Mouse (Mus musculus) embryonic facial prominence, embryonic 11.5 days (tissue): Measurements from ENCODE around the gene Lpcat1. TPM values are rescaled to one million over a fixed set of nuclear protein-coding genes. Genes with fewer than 3 reads are reported as not detected.

ENCODE experiments used
- ATAC-seq: fragments of 200-750 bp; cut with Nextera tagmentation; replicated peaks from 2 replicates; pipeline ENCODE4 v1.8.0; 2017; ENCODE audit warnings: low read depth; ENCODE audit not compliant: insufficient number of reproducible peaks, low FRiP score, low TSS enrichment
- DNase-seq: peaks from one replicate; pipeline ENCODE4 v3.0.0-alpha.2; 2015; ENCODE audit warnings: low spot score
- H3K27ac ChIP-seq: fragments of 300-500 bp; sonication (generic); replicated peaks from 2 replicates; pipeline ENCODE4 v1.5.1; 2014; ENCODE audit warnings: mild to moderate bottlenecking, low read depth, low read length, control low read depth
- H3K27me3 ChIP-seq: fragments of 300-500 bp; sonication (generic); 2 replicates; pipeline ENCODE4 v1.6.1; 2014; ENCODE audit warnings: mild to moderate bottlenecking, low read length, moderate library complexity, mixed read lengths; ENCODE audit not compliant: control insufficient read depth, insufficient read depth
- H3K36me3 ChIP-seq: fragments of 300-500 bp; sonication (generic); replicated peaks from 2 replicates; pipeline ENCODE4 v1.6.1; 2014; ENCODE audit warnings: low read depth, mild to moderate bottlenecking, low read length, moderate library complexity, mixed read lengths; ENCODE audit not compliant: control insufficient read depth, insufficient read depth
- H3K4me1 ChIP-seq: fragments of 300-500 bp; sonication (generic); 2 replicates; pipeline ENCODE4 v1.6.1; 2014; ENCODE audit warnings: low read length, mixed read lengths; ENCODE audit not compliant: control insufficient read depth, insufficient read depth
- H3K4me2 ChIP-seq: fragments of 300-500 bp; sonication (generic); 2 replicates; pipeline ENCODE4 v1.6.1; 2014; ENCODE audit warnings: low read depth, mild to moderate bottlenecking, control low read depth, low read length, moderate library complexity
- H3K4me3 ChIP-seq: fragments of 300-500 bp; sonication (generic); 2 replicates; pipeline ENCODE4 v1.5.1; 2014; ENCODE audit warnings: low read depth, low read length, control low read depth
- H3K9ac ChIP-seq: fragments of 300-500 bp; sonication (generic); replicated peaks from 2 replicates; pipeline ENCODE4 v1.6.1; 2014; ENCODE audit warnings: mild to moderate bottlenecking, control low read depth, low read length
- H3K9me3 ChIP-seq: fragments of 300-500 bp; sonication (generic); replicated peaks from 2 replicates; pipeline ENCODE4 v1.6.1; 2016; ENCODE audit warnings: mild to moderate bottlenecking, low read length, inconsistent platforms, mixed read lengths; ENCODE audit not compliant: control insufficient read depth
- whole genome bisulfite sequencing: fragments of 180-500 bp; shearing (Covaris S2); extraction: QIAGEN DNeasy Blood & Tissue Kit; methylation state at CpG from one replicate; pipeline ENCODE4 v1.1.7; 2014; 5-methylcytosine and 5-hydroxymethylcytosine counted together
- polyA plus RNA-seq: library from polyadenylated mRNA; unstranded; fragments of >200 nt; fragmentation: Nextera tagmentation; extraction: Ambion mirVana; gene quantifications from 2 replicates; pipeline ENCODE4 v1.2.1, GENCODE M21; 2014

The Lpcat1 gene
- polyA plus RNA-seq, 1 experiment from 2014 or later: 49.4 TPM

DNA sequence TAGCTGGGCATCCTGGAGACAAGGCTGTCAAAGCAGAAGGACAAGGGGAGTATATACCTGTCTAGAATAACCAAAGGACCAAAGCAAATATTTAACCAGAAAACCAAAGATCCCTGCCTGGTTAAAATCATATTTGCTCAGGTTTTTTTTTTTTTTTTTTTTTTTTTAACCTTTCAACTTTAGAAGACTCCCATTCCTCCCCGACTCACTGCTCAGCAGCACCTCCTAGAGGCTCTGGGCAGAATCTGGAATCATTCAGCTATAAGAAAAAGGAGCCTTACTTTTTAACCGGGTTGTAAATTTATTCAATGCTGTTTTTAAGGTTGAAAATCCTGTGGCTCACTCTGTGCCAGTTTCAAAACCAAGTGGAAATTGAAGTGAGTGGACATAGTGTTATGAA lies 35.7 kb downstream of the Lpcat1 start:
- peak; percentile 30 for DNase-seq
- no peak overlapping the region for H3K9ac ChIP-seq
- H3K27me3 ChIP-seq: no peaks in the 10 kb centered on the region
- no peaks in the 10 kb centered on the region for H3K9me3 ChIP-seq
- H3K4me3 ChIP-seq: no peak overlapping the region
- no peaks in the 10 kb centered on the region for H3K4me1 ChIP-seq
- no peak overlapping the region for H3K27ac ChIP-seq
- ATAC-seq: no peak
- 62% methylated on average over 2 of the region's 2 CpGs for WGBS
- H3K36me3 ChIP-seq: no peaks in the 10 kb centered on the region; the same call in 1 of the 2 replicates
- no peak overlapping the region for H3K4me2 ChIP-seq

DNA sequence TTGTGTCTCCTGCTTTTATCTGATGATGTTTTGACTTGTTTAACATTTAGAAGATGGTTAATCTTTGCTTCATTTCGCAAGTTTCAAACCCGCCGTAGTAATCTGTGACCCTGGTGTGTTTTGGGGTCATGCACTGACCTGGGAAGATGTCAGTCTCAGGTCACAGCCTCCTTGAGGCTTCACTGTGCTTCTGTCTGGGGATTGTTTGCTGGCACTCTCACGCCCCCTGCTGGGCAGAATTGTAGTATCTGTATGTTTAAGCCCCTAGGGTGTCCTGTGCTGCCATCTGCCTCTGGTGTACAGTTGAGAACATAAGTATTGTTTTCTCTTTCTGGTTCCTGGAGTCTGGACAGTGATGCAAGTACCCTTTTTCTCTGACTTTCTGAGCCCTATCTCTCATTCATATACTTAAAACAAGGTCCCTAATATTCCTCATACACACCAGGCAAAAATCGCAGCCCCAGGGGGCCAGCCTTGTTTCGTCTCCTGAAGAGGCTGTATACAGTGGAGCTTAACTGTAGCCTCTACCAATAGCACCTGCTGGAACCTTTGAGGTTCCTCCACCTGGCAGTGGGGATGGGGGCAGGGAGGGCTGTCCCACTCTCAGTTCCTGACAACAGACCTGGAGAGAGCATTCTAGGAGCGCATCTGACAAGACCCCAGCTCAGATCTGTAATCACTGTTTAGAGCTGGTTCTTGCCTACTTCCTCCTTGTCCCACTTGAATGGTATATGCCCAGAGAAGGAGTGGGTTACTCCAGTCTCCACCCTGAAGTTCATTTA lies 38.9 kb downstream of the Lpcat1 start:
- Histone ChIP-seq H3K9me3 (no peaks in the 10 kb centered on the region), H3K4me3 (no peak overlapping the region), H3K27ac (no peak overlapping the region), H3K27me3 (no peaks in the 10 kb centered on the region), H3K9ac (no peak overlapping the region), H3K4me1 (no peaks in the 10 kb centered on the region), H3K36me3 (no peaks in the 10 kb centered on the region; the same call in 1 of the 2 replicates), H3K4me2 (no peak overlapping the region)
- 64% methylated on average over 7 of the region's 7 CpGs for WGBS
- ATAC-seq: no peak
- DNase-seq: peak; percentile 74

DNA sequence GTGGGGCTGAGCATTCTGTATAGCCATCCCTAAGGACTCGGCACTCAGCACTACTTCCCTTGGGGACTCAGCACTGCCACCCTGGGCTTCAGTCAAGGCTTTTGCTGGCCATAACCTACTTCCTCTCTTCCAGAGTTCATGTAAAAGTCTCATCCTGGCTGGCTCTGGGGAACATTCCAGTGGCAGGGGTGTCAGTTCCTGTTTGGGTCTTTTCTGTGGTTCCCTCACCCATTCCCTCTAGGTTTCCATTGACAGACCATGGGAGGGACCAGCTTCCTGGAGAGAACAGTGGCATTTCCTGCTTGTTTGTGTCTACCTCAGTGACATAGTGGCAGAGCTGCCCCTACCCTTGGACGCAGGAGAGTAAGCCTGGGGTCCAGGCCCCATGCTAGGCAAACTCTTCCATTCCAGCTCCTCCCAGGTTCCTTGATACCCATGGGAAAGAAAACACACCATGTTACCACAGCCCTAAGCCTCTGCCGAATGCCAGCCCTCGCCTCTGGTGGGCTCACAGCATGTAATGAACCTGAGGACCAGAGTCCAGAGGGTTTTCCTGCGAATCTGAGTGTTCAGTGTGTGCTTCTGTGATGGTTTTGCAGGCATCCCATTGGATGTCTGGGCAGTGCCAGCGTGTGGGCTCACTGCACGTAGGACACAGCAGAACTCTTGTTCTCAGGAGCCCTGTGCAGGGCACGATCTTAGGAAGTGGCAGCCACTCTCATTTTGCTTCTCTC lies 42.0 kb downstream of the Lpcat1 start:
- H3K9me3 ChIP-seq: no peaks in the 10 kb centered on the region
- WGBS: 86% methylated on average over 8 of the region's 8 CpGs
- H3K4me2 ChIP-seq: no peak overlapping the region
- H3K27ac ChIP-seq: no peak overlapping the region
- no peak overlapping the region for H3K9ac ChIP-seq
- DNase-seq (no peak), ATAC-seq (no peak)
- H3K4me3 ChIP-seq: no peak overlapping the region
- H3K4me1 ChIP-seq: no peaks in the 10 kb centered on the region
- no peaks in the 10 kb centered on the region for H3K27me3 ChIP-seq
- no peaks in the 10 kb centered on the region; the same call in 1 of the 2 replicates for H3K36me3 ChIP-seq

DNA sequence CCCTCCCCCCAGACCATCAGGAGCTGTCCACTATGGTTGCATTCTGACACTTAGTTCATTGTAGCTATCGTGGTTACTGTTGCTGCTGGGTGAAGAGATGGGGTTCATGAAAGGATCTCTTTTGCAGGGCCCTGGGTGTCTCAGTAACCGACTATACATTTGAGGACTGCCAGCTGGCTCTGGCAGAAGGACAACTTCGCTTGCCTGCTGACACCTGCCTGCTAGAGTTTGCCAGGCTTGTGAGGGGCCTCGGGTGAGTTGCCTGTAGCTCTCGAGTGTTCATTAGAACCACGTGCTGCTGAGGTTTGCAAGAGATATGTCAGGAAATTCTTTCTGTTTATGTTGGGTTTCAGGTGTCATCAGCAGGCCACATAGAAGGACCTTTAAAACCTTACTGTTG lies 42.9 kb downstream of the Lpcat1 start:
- Histone ChIP-seq H3K27me3 (no peaks in the 10 kb centered on the region), H3K4me3 (no peak overlapping the region), H3K9ac (no peak overlapping the region), H3K36me3 (peaks cover 2% of the 10 kb centered on the region; the same call in 1 of the 2 replicates), H3K9me3 (no peaks in the 10 kb centered on the region), H3K4me1 (no peaks in the 10 kb centered on the region), H3K4me2 (no peak overlapping the region), H3K27ac (no peak overlapping the region)
- 85% methylated on average over 6 of the region's 6 CpGs for WGBS
- ATAC-seq (no peak), DNase-seq (no peak)

DNA sequence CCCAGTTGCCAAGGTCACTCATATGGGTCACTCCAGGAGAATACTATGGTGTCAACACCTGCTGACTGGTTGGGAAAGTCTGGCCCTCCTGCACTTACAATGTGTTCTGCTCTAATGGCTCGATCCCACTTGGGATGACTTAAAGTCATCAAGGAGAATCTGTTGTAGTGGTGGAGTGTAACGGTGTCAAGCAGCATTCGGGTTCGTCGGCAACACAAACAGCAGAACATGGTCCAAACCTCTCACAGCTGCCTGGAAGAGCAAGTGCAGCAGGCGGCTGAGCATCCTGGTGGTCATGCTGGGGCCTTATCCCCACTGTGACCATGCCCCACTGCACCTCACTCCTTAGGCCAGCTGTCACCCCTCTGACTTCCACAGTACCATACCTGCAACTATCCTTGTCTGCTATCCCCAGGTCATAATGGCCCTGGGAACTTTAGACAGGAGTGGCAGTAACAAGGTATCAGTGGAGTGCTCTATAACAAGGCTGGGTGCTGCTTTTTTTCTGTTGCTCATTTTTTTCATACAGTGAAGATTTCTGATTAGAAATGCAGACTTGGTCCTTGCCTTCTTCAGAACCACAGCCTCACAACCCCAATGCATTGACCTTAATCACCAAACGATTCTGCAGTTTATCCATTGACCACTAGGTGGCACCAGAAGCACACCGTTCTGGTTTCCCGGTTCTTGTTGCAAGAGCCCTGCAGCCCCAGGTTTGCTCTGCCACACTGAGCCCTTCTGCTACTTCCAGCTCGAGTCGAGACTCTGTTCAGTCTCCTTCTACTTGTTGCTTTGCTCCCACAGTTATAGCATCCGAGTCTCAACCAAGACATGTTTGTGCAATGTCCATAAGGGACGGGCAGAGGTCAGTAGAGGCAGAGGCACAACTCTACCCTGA lies 46.0 kb downstream of the Lpcat1 start:
- H3K9ac ChIP-seq: no peak overlapping the region
- peak; percentile 91 for DNase-seq
- ATAC-seq: no peak
- H3K4me2 ChIP-seq: no peak overlapping the region
- no peaks in the 10 kb centered on the region for H3K4me1 ChIP-seq
- no peaks in the 10 kb centered on the region for H3K9me3 ChIP-seq
- whole genome bisulfite sequencing: 59% methylated on average over 13 of the region's 13 CpGs
- no peak overlapping the region for H3K4me3 ChIP-seq
- peaks cover 2% of the 10 kb centered on the region for H3K36me3 ChIP-seq
- H3K27me3 ChIP-seq: no peaks in the 10 kb centered on the region
- H3K27ac ChIP-seq: no peak overlapping the region

DNA sequence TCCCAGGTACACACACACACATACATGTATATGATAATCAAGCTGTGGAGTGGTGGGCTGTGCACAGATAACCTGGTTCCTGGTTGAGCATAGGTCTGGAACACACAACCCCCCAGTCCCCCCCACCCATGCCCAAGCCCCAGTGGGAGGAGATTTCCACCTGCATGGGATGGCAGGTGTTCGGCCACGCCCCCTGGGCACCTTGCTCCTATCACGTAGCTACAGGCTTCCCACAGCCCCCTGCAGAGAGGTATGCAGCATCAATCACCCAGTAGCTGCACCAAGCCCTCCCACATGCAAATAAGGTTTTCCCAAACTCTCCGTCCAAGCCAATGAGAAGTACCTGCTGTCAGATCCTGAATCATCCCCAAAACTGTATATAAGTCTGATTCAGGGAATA lies 49.9 kb downstream of the Lpcat1 start:
- peaks cover 2% of the 10 kb centered on the region for H3K36me3 ChIP-seq
- no peaks in the 10 kb centered on the region for H3K27me3 ChIP-seq
- 72% methylated on average over 4 of the region's 4 CpGs for WGBS
- H3K4me2 ChIP-seq: no peak overlapping the region
- H3K9ac ChIP-seq: no peak overlapping the region
- no peak overlapping the region for H3K4me3 ChIP-seq
- H3K27ac ChIP-seq: no peak overlapping the region
- no peaks in the 10 kb centered on the region for H3K9me3 ChIP-seq
- H3K4me1 ChIP-seq: no peaks in the 10 kb centered on the region
- DNase-seq: no peak
- ATAC-seq: no peak

DNA sequence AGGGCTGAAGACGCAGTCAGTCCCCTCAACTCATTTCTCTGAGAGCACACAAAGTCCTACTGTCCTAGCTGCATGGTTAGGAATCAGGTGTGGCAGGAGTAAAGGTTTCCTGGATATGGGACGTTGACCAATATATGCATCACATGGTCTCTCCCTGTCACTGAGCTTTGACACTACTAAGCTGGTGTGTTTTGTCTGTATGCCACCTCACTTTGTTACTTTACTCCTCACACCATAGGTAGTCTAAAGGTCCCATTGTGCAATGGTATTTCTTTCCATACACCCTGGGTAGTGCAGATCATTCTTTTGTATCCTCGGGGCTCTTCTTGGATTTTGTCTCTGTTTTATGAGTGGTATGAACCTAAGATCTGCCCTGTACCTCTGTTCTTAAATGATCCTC lies 66.7 kb downstream of the Lpcat1 start:
- DNase-seq: no peak
- no peak overlapping the region for H3K4me2 ChIP-seq
- WGBS: 92% methylated on average over 3 of the region's 3 CpGs
- H3K27me3 ChIP-seq: peaks cover 24% of the 10 kb centered on the region
- H3K9ac ChIP-seq: no peak overlapping the region
- H3K4me1 ChIP-seq: no peaks in the 10 kb centered on the region
- H3K36me3 ChIP-seq: no peaks in the 10 kb centered on the region
- no peaks in the 10 kb centered on the region for H3K9me3 ChIP-seq
- no peak overlapping the region for H3K27ac ChIP-seq
- no peak for ATAC-seq
- no peak overlapping the region for H3K4me3 ChIP-seq
